Mouse (Mus musculus): Measurements from ENCODE around the gene Aqp6. TPM values are rescaled to one million over a fixed set of nuclear protein-coding genes. Genes with fewer than 3 reads are reported as not detected.

Aqp6 gene
- polyA plus RNA-seq, 1 experiment from 2014 or later = not detected

Other genes starting within 250 kb of the Aqp6 start
- 14.3 and 17.5 TPM in 2 replicates for gene Fmnl3, start 230.9 kb upstream of the Aqp6 start, polyA plus RNA-seq (2016; fragmentation: Nextera tagmentation; extraction: Ambion mirVana)
- gene Tmbim6, start 208.5 kb upstream of the Aqp6 start, polyA plus RNA-seq (2016; fragmentation: Nextera tagmentation; extraction: Ambion mirVana) = 295 and 308 TPM in 2 replicates
- 10.7 and 12.8 TPM in 2 replicates for gene Nckap5l, start 143.7 kb upstream of the Aqp6 start, polyA plus RNA-seq (2016; fragmentation: Nextera tagmentation; extraction: Ambion mirVana)
- 11.8 and 13.7 TPM in 2 replicates for gene Bcdin3d, start 126.7 kb upstream of the Aqp6 start, polyA plus RNA-seq (2016; fragmentation: Nextera tagmentation; extraction: Ambion mirVana)
- gene Faim2, start 73.2 kb upstream of the Aqp6 start, polyA plus RNA-seq (2016; fragmentation: Nextera tagmentation; extraction: Ambion mirVana) = 0.59 and 0.68 TPM in 2 replicates
- 0.15 TPM in 1 of 2 replicates, not detected in the other for gene Aqp2, start 22.3 kb upstream of the Aqp6 start, polyA plus RNA-seq (2016; fragmentation: Nextera tagmentation; extraction: Ambion mirVana)
- 3.5 and 5.3 TPM in 2 replicates for gene Aqp5, start 10.6 kb upstream of the Aqp6 start, polyA plus RNA-seq (2016; fragmentation: Nextera tagmentation; extraction: Ambion mirVana)
- 138 TPM in 2 replicates for gene Racgap1, start 50.3 kb downstream of the Aqp6 start, polyA plus RNA-seq (2016; fragmentation: Nextera tagmentation; extraction: Ambion mirVana)
- 3.2 and 5.2 TPM in 2 replicates for gene Asic1, start 69.0 kb downstream of the Aqp6 start, polyA plus RNA-seq (2016; fragmentation: Nextera tagmentation; extraction: Ambion mirVana)
- 31.1 and 45.5 TPM in 2 replicates for gene Smarcd1, start 100.7 kb downstream of the Aqp6 start, polyA plus RNA-seq (2016; fragmentation: Nextera tagmentation; extraction: Ambion mirVana)
- gene Gm17349, start 104.1 kb downstream of the Aqp6 start, polyA plus RNA-seq (2016; fragmentation: Nextera tagmentation; extraction: Ambion mirVana) = not detected in 2 replicates
- gene Gpd1, start 116.1 kb downstream of the Aqp6 start, polyA plus RNA-seq (2016; fragmentation: Nextera tagmentation; extraction: Ambion mirVana) = 0.74 and 0.87 TPM in 2 replicates
- gene Cox14, start 124.2 kb downstream of the Aqp6 start, polyA plus RNA-seq (2016; fragmentation: Nextera tagmentation; extraction: Ambion mirVana) = 164 and 187 TPM in 2 replicates
- 56.5 and 60.3 TPM in 2 replicates for gene Cers5, start 171.5 kb downstream of the Aqp6 start, polyA plus RNA-seq (2016; fragmentation: Nextera tagmentation; extraction: Ambion mirVana)